8 mouse cellular contexts compared by ENCODE assay signal in genomic region chr6:126645044-126645541, GRCm38 (mm10). TPM values are rescaled to one million over a fixed set of nuclear protein-coding genes. Genes with fewer than 3 reads are reported as not detected.
DNase-seq lines count a peak whose midpoint lies in the region; ATAC-seq lines count a peak whose summit lies in the region.

No protein-coding gene starts in this region.

- H3K27me3 ChIP-seq in heart, embryonic 10.5 days (ENCODE audit: insufficient read depth, poor library complexity, severe bottlenecking) = peaks cover 87% of the 10 kb centered on the region
- peaks cover 57% of the 10 kb centered on the region for H3K27me3 ChIP-seq in forebrain, embryonic 13.5 days

- DNase-seq in heart, embryonic 10.5 days (ENCODE audit: low spot score) = no peak
- DNase-seq in heart, postnatal 25 days (ENCODE audit: low spot score) = no peak
- DNase-seq in layer of hippocampus, postnatal 25 days (ENCODE audit: extremely low spot score in 1 of 2, low spot score in 1 of 2) = peak; percentile 43 to 46
- DNase-seq in neural tube, embryonic 10.5 days (ENCODE audit: extremely low spot score, low spot score) = peak; percentile 53

- H3K27ac ChIP-seq in heart, embryonic 10.5 days = peak overlapping the region; percentile 36; the same call in 1 of the 2 replicates
- no peak overlapping the region; the same call in none of the 2 replicates for H3K27ac ChIP-seq in forebrain, embryonic 13.5 days

- WGBS in heart, embryonic 10.5 days = under 1% methylated on average over 24 of the region's 24 CpGs
- 0% methylated on average over 24 of the region's 24 CpGs for WGBS in forebrain, embryonic 13.5 days

- peaks cover 32% of the 10 kb centered on the region for H3K4me1 ChIP-seq in heart, embryonic 10.5 days
- H3K4me1 ChIP-seq in forebrain, embryonic 13.5 days = peaks cover 24% of the 10 kb centered on the region

- H3K36me3 ChIP-seq in heart, embryonic 10.5 days = no peaks in the 10 kb centered on the region
- H3K36me3 ChIP-seq in forebrain, embryonic 13.5 days (ENCODE audit: poor library complexity, severe bottlenecking) = no peaks in the 10 kb centered on the region

- intact Hi-C loops in heart, postnatal 25 days (cut with DNase I) = no loop called here

- H3K4me3 ChIP-seq in heart, embryonic 10.5 days = peak overlapping the region; percentile 65
- peak overlapping the region; percentile 57 for H3K4me3 ChIP-seq in forebrain, embryonic 13.5 days

- H3K9ac ChIP-seq in forebrain, embryonic 13.5 days = peak overlapping the region; percentile 68

- H3K4me2 ChIP-seq in forebrain, embryonic 13.5 days = peak overlapping the region; percentile 99

- no peaks in the 10 kb centered on the region for H3K9me3 ChIP-seq in heart, embryonic 10.5 days
- H3K9me3 ChIP-seq in forebrain, embryonic 13.5 days (replicated peaks) = no peaks in the 10 kb centered on the region

- peak; percentile 50 for ATAC-seq in cerebellum, adult (ENCODE audit: insufficient number of reproducible peaks, low FRiP score, low TSS enrichment)
- peak; percentile 54 for ATAC-seq in forebrain, embryonic 13.5 days
- no peak for ATAC-seq in megakaryocyte progenitor cell, adult 5-6 weeks (replicated peaks; ENCODE audit: poor library complexity)
- no peak for ATAC-seq in monocyte, adult 5-6 weeks (replicated peaks; ENCODE audit: insufficient number of reproducible peaks, low FRiP score, low TSS enrichment, poor library complexity, severe bottlenecking)

RNA-seq across cellular contexts. Expression of gene Kcna1, which starts 1.1 kb away (rescaled TPM):
- 0.25 and 0.38 TPM in 2 replicates for polyA plus RNA-seq in heart, embryonic 10.5 days (2016; fragmentation: Nextera tagmentation; extraction: Ambion mirVana)
- 1 to 10 TPM; 2.5 to 3.2 TPM for total RNA-seq in heart, postnatal 25 days (2021)
- 2.1 and 3.5 TPM in 2 replicates for polyA plus RNA-seq in forebrain, embryonic 13.5 days (2015; fragmentation: Nextera tagmentation; extraction: Ambion mirVana)
- total RNA-seq in layer of hippocampus, postnatal 25 days (2021) = 100 to 1,000 TPM; 107 to 115 TPM
- not detected in 2 replicates for total RNA-seq in megakaryocyte progenitor cell, adult 5-6 weeks (2015)
- not detected in 2 replicates for total RNA-seq in megakaryocyte progenitor cell, adult 5-6 weeks (2017)
- total RNA-seq in monocyte, adult 5-6 weeks (2017) = not detected in 3 replicates

Comparison
In these comparisons a context has a peak if more than half of its experiments do, and no peak if none do; other contexts are left out.
1. DNase-seq: peak in layer of hippocampus, postnatal 25 days (2 of 2) and neural tube, embryonic 10.5 days (single experiment); none in heart, embryonic 10.5 days (single experiment) and heart, postnatal 25 days (single experiment).
2. ATAC-seq: peak in cerebellum, adult (single experiment) and forebrain, embryonic 13.5 days (single experiment); none in megakaryocyte progenitor cell, adult 5-6 weeks (single experiment) and monocyte, adult 5-6 weeks (single experiment).
3. RNA of gene Kcna1, which starts 1.1 kb away (total RNA-seq): 107 to 115 TPM in layer of hippocampus, postnatal 25 days; 2.5 to 3.2 TPM in heart, postnatal 25 days, not detected in megakaryocyte progenitor cell, adult 5-6 weeks and not detected in monocyte, adult 5-6 weeks; every median in the first group is over 10 times any median in the second.